Mouse (Mus musculus) adrenal gland, adult (tissue): ENCODE measurements around the gene Fxyd6.

Experiments
- DNase-seq, 2 experiments: peaks; one replicate each; pipeline ENCODE4 v3.0.0; 2022 to 2023; ENCODE audit warnings: low spot score in 1 of 2; ENCODE audit not compliant: inconsistent age in 2 of 2

The Fxyd6 gene

DNA sequence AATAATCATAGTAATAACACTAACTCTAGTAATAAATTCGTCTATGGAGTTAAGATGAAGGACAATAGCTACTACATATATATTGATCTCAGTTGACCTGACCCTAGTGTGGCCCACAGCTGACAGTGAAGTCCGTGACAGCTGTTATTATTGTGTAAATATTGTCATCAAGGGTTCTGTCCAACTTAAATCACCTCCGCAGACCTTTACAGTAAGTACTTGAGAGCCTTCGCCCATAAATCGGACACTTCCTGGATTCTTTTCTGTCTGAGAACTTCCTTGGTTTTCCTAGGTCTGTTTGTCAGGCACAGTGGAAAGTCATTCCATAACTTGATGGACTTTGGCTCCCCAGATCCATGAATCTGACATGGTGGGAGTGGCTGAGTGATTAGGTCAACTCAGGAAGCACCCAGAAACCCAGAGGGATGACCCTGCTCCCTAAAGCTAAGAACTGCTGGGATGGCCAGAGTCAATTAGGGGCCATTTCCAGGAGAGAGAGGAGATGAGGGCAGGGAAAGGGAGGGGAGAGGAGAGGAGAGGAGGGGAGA, 74.3 kb downstream of the Fxyd6 start:
- DNase-seq, result no peak
